Mouse (Mus musculus) heart, embryonic 15.5 days (tissue): ENCODE data around the gene Vmn1r224. TPM values are rescaled to one million over a fixed set of nuclear protein-coding genes. Genes with fewer than 3 reads are reported as not detected.

Experiments used
- ATAC-seq: fragments of 200-750 bp; cut with Nextera tagmentation; replicated peaks from 2 replicates; pipeline ENCODE4 v1.8.0; 2017; ENCODE audit warnings: low read depth, moderate TSS enrichment; ENCODE audit not compliant: insufficient number of reproducible peaks, insufficient read depth, low FRiP score
- H3K27ac ChIP-seq: fragments of 300-500 bp; sonication (generic); 2 replicates; pipeline ENCODE4 v1.5.1; 2015; ENCODE audit warnings: mild to moderate bottlenecking, inconsistent platforms
- H3K27me3 ChIP-seq: fragments of 300-500 bp; sonication (generic); 2 replicates; pipeline ENCODE4 v1.6.1; 2015; ENCODE audit warnings: inconsistent platforms
- H3K36me3 ChIP-seq: fragments of 300-500 bp; sonication (generic); 2 replicates; pipeline ENCODE4 v1.6.1; 2015; ENCODE audit warnings: mild to moderate bottlenecking, inconsistent platforms
- H3K4me1 ChIP-seq: fragments of 300-500 bp; sonication (generic); replicated peaks from 2 replicates; pipeline ENCODE4 v1.6.1; 2015; ENCODE audit warnings: inconsistent platforms
- H3K4me2 ChIP-seq: fragments of 300-500 bp; sonication (generic); 2 replicates; pipeline ENCODE4 v1.6.1; 2015; ENCODE audit warnings: inconsistent platforms, mild to moderate bottlenecking, moderate library complexity
- H3K4me3 ChIP-seq: fragments of 300-500 bp; sonication (generic); 2 replicates; pipeline ENCODE4 v1.5.1; 2015; ENCODE audit warnings: mild to moderate bottlenecking, inconsistent platforms
- H3K9ac ChIP-seq: fragments of 300-500 bp; sonication (generic); 2 replicates; pipeline ENCODE4 v1.6.1; 2015; ENCODE audit warnings: mild to moderate bottlenecking, inconsistent platforms
- H3K9me3 ChIP-seq: fragments of 300-500 bp; sonication (generic); replicated peaks from 2 replicates; pipeline ENCODE4 v1.6.1; 2016; ENCODE audit warnings: inconsistent platforms
- WGBS: fragments of 180-500 bp; shearing (Covaris S2); methylation state at CpG from one replicate; pipeline ENCODE4 v1.1.7; 2015; ENCODE audit warnings: mixed read lengths; 5-methylcytosine and 5-hydroxymethylcytosine counted together
- polyA plus RNA-seq: library from polyadenylated mRNA; unstranded; fragments of >200 nt; fragmentation: Nextera tagmentation; extraction: Ambion mirVana; gene quantifications from 2 replicates; pipeline ENCODE4 v1.2.1, GENCODE M21; 2015

Gene Vmn1r224
- not detected in 2 replicates for polyA plus RNA-seq

DNA sequence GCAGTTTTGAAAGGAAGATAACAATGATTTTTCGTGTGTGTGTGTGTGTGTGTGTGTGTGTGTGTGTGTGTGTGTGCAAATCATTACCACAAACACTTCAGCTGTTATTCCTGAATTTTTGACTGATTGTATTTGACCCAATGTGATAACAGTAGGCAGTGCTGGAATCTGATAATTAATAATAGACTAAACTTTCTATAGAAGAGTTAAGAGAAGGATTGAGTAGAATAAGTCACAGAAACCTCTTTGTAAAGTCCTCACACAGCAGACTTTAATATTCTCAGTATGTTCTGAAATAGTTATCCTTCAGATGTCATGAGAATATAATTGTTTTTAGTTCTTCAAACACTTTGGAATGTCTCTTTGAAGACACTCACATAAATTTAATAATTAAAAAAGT lies at the start of gene Vmn1r224:
Gene Vmn1r224 (plus strand): TSS at position 301 of the 400 bp plus-strand sequence.
- Histone ChIP-seq H3K27ac (no peak within 1 kb of the TSS), H3K4me1 (no peaks in the 10 kb centered on the region), H3K9me3 (no peaks in the 10 kb centered on the region), H3K4me3 (no peak within 1 kb of the TSS), H3K36me3 (no peaks in the 10 kb centered on the region), H3K27me3 (no peaks in the 10 kb centered on the region), H3K4me2 (no peak within 1 kb of the TSS), H3K9ac (no peak within 1 kb of the TSS)
- 23% methylated on average over 1 of the region's 1 CpGs for WGBS
- ATAC-seq = no peak

DNA sequence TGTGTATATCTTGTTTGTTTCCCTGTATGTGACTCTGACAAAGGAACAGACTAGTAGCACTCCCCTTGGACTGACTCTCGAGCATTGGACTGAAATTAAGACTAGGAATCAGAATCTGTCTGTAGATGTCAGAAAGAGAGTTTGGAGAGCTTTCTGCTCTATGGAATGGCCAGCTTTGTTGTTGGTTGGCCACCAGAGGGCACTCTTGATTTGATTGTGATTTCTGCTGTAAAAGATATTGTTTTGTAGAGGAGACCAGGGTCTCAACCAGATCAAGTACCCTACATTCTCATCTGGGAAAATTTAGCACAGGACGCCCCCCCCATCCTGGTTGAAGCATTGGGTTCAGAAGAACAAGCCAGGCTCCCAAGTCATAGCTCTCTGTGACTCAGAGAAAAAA lies 14.8 kb upstream of the Vmn1r224 start:
- H3K9me3 ChIP-seq = peaks cover 14% of the 10 kb centered on the region

DNA sequence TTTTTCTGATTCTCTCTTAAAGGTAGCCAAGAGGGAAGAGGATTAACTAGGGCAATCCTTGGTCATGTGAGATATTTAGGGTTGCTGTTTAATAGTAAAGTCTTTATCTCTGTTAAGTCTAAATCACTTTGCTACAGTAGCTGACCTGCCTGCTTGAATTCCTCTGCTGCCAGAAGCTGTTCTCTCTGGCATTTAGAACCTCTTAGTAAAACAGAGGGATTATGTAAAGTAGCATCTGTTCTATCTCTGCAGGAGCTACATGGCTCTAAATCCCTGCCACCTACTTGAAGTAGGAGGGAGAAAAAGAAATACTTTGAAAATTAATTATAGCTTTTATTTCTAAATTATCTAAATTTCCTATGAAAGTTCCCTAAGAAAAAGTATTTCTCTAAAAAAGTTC lies 25.3 kb downstream of the Vmn1r224 start:
- no peaks in the 10 kb centered on the region; the same call in 1 of the 2 replicates for H3K9me3 ChIP-seq
- no peak overlapping the region for H3K27ac ChIP-seq
- no peak overlapping the region for H3K4me3 ChIP-seq
- H3K4me2 ChIP-seq = no peak overlapping the region
- ATAC-seq = no peak
- no peaks in the 10 kb centered on the region for H3K36me3 ChIP-seq
- H3K9ac ChIP-seq = no peak overlapping the region
- no peaks in the 10 kb centered on the region for H3K27me3 ChIP-seq
- no peaks in the 10 kb centered on the region for H3K4me1 ChIP-seq

More for the DNA sequence above, 14.8 kb upstream of the Vmn1r224 start:
- H3K9ac ChIP-seq = no peak overlapping the region
- no peak overlapping the region for H3K4me2 ChIP-seq
- no peak overlapping the region for H3K4me3 ChIP-seq
- H3K4me1 ChIP-seq = no peaks in the 10 kb centered on the region
- 34% methylated on average over 2 of the region's 2 CpGs for WGBS
- no peaks in the 10 kb centered on the region for H3K36me3 ChIP-seq
- no peak for ATAC-seq
- H3K27ac ChIP-seq = no peak overlapping the region
- H3K27me3 ChIP-seq = no peaks in the 10 kb centered on the region

DNA sequence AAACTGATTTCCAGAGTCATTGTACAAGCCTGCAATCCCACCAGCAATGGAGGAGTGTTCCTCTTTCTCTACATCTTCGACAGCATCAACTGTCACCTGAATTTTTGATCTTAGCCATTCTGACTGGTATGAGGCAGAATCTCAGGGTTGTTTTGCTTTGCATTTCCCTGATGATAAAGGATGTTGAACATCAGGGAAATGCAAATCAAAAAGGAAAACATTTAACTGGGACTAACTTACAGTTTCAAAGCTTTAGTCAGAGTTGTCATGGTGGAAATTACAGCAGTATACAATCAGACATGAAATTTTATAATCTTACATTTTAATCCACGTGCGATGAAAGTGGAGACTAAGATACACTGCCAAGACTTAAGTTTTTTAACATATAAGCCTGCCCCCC lies 59.4 kb downstream of the Vmn1r224 start:
- no peak overlapping the region for H3K4me3 ChIP-seq
- no peak overlapping the region for H3K9ac ChIP-seq
- H3K36me3 ChIP-seq = no peaks in the 10 kb centered on the region
- H3K4me2 ChIP-seq = no peak overlapping the region
- no peak for ATAC-seq
- H3K27ac ChIP-seq = no peak overlapping the region
- H3K9me3 ChIP-seq = no peaks in the 10 kb centered on the region; the same call in 1 of the 2 replicates
- H3K4me1 ChIP-seq = no peaks in the 10 kb centered on the region
- no peaks in the 10 kb centered on the region for H3K27me3 ChIP-seq
- WGBS = 54% methylated on average over 3 of the region's 3 CpGs

Other genes with a start within 250 kb of the Vmn1r224 start
- gene Fpr-rs6, start 231.0 kb upstream of the Vmn1r224 start, polyA plus RNA-seq = not detected in 2 replicates
- not detected in 2 replicates for gene Vmn2r105, start 179.1 kb upstream of the Vmn1r224 start, polyA plus RNA-seq
- not detected in 2 replicates for gene Vmn2r106, start 128.6 kb upstream of the Vmn1r224 start, polyA plus RNA-seq
- not detected in 2 replicates for gene Vmn2r107, start 68.9 kb upstream of the Vmn1r224 start, polyA plus RNA-seq
- gene Vmn2r108, start 67.2 kb downstream of the Vmn1r224 start, polyA plus RNA-seq = not detected in 2 replicates
- gene Vmn1r225, start 84.0 kb downstream of the Vmn1r224 start, polyA plus RNA-seq = not detected in 2 replicates
- gene Vmn2r109, start 150.6 kb downstream of the Vmn1r224 start, polyA plus RNA-seq = not detected in 2 replicates
- not detected in 2 replicates for gene Vmn2r110, start 182.3 kb downstream of the Vmn1r224 start, polyA plus RNA-seq
- not detected in 2 replicates for gene Fpr-rs3, start 210.7 kb downstream of the Vmn1r224 start, polyA plus RNA-seq